Mouse (Mus musculus): ENCODE data around the gene Slc12a5.

DNA sequence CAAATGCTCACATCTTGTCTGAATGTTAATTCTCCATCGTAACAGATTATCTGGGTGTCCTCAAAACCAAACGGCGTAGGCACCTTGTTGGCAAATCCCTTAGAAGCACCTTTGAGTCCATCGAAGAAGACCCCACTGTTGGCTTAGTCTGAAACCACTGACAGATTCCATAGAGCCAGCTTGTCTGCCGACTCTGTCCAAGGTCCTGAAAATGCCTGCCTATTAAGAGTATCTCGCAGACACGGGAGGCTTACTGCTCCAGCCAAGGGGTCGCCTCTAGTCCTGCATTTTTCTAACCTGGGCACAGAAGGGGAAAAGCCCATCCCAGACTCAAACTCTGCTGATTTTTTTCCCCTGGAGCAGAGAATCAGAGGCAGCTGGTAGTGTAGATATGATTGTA, 5.8 kb downstream of the Slc12a5 start:
- no peak for TF ChIP-seq CTCF (IDR thresholded peaks at IDR 0.05)
- TF ChIP-seq EP300 (IDR thresholded peaks at IDR 0.05), result no peak
